Mouse (Mus musculus) kidney, postnatal 0 days (tissue): ENCODE measurements around the gene Anapc11. TPM values are rescaled to one million over a fixed set of nuclear protein-coding genes. Genes with fewer than 3 reads are reported as not detected.
A peak's percentile ranks its signal among the peaks of the same experiment; 100 is the strongest.
"Not testable (repeated sequence)": the region's sequence is repeated elsewhere in the genome, so short reads cannot be mapped to it uniquely, and the experiment has no call there.

Experiments
- ATAC-seq: fragments of 200-750 bp; cut with Nextera tagmentation; replicated peaks from 2 replicates; pipeline ENCODE4 v1.8.0; 2017; ENCODE audit warnings: low read depth, moderate number of reproducible peaks, moderate TSS enrichment, moderate library complexity; ENCODE audit not compliant: low FRiP score
- DNase-seq: peaks from one replicate; pipeline ENCODE4 v3.0.0-alpha.2; 2016; ENCODE audit warnings: low spot score
- H3K27ac ChIP-seq: fragments of 300-500 bp; sonication (generic); 2 replicates; pipeline ENCODE4 v1.5.1; 2014; ENCODE audit warnings: mild to moderate bottlenecking
- H3K27me3 ChIP-seq: fragments of 300-500 bp; sonication (generic); 2 replicates; pipeline ENCODE4 v1.6.1; 2014; ENCODE audit warnings: low read length, mixed read lengths; ENCODE audit not compliant: insufficient read depth
- H3K36me3 ChIP-seq: fragments of 300-500 bp; sonication (generic); 2 replicates; pipeline ENCODE4 v1.6.1; 2014; ENCODE audit warnings: low read length, mixed read lengths; ENCODE audit not compliant: insufficient read depth
- H3K4me1 ChIP-seq: fragments of 300-500 bp; sonication (generic); replicated peaks from 2 replicates; pipeline ENCODE4 v1.6.1; 2014; ENCODE audit warnings: antibody characterized with exemption, low read length, mixed read lengths; ENCODE audit not compliant: insufficient read depth
- H3K4me2 ChIP-seq: fragments of 300-500 bp; sonication (generic); 2 replicates; pipeline ENCODE4 v1.6.1; 2014; ENCODE audit warnings: mild to moderate bottlenecking, low read length, moderate library complexity, mixed read lengths
- H3K4me3 ChIP-seq: fragments of 300-500 bp; sonication (generic); replicated peaks from 2 replicates; pipeline ENCODE4 v1.5.1; 2014; ENCODE audit warnings: low read depth, low read length
- H3K9ac ChIP-seq: fragments of 300-500 bp; sonication (generic); 2 replicates; pipeline ENCODE4 v1.6.1; 2014; ENCODE audit warnings: low read depth, low read length
- H3K9me3 ChIP-seq: fragments of 300-500 bp; sonication (generic); replicated peaks from 2 replicates; pipeline ENCODE4 v1.6.1; 2016; ENCODE audit warnings: low read length, inconsistent platforms, mixed read lengths
- CTCF ChIP-seq: IDR thresholded peaks from 2 replicates; pipeline ENCODE4 v1.5.1; 2016; ENCODE audit warnings: antibody characterized with exemption, low read depth, mild to moderate bottlenecking, moderate library complexity
- WGBS: fragments of 180-500 bp; shearing (Covaris S2); extraction: QIAGEN DNeasy Blood & Tissue Kit; methylation state at CpG from one replicate; pipeline ENCODE4 v1.1.7; 2014; 5-methylcytosine and 5-hydroxymethylcytosine counted together
- polyA plus RNA-seq: library from polyadenylated mRNA; unstranded; fragments of >200 nt; fragmentation: Nextera tagmentation; extraction: Ambion mirVana; gene quantifications from 2 replicates; pipeline ENCODE4 v1.2.1, GENCODE M21; 2015

Anapc11 gene
- polyA plus RNA-seq, 1 experiment from 2014 or later, result 159 TPM

GRCm38 (mm10) chr11:120552736-120553135 lies 45.5 kb upstream of the Anapc11 start:
- TF ChIP-seq CTCF, result no peak
- Histone ChIP-seq H3K27me3 (no peaks in the 10 kb centered on the region), H3K4me1 (peaks cover 16% of the 10 kb centered on the region), H3K4me3 (no peak overlapping the region), H3K36me3 (no peaks in the 10 kb centered on the region), H3K27ac (no peak overlapping the region), H3K9ac (no peak overlapping the region), H3K4me2 (no peak overlapping the region), H3K9me3 (no peaks in the 10 kb centered on the region)
- ATAC-seq, result no peak
- WGBS, result 66% methylated on average over 5 of the region's 5 CpGs
- DNase-seq, result no peak

- no peak for TF ChIP-seq CTCF
- WGBS, result 74% methylated on average over 7 of the region's 7 CpGs
- Histone ChIP-seq H3K4me1 (peaks cover 6% of the 10 kb centered on the region), H3K4me2 (no peak overlapping the region), H3K27me3 (no peaks in the 10 kb centered on the region), H3K4me3 (no peak overlapping the region), H3K9me3 (no peaks in the 10 kb centered on the region), H3K27ac (no peak overlapping the region), H3K36me3 (0 out of 2 replicates have a peak, but pooled peaks cover 6% of the 10 kb centered on the region), H3K9ac (no peak overlapping the region)
- DNase-seq (no peak), ATAC-seq (no peak)
Measured at GRCm38 (mm10) chr11:120554834-120555233, 43.4 kb upstream of the Anapc11 start.

DNA sequence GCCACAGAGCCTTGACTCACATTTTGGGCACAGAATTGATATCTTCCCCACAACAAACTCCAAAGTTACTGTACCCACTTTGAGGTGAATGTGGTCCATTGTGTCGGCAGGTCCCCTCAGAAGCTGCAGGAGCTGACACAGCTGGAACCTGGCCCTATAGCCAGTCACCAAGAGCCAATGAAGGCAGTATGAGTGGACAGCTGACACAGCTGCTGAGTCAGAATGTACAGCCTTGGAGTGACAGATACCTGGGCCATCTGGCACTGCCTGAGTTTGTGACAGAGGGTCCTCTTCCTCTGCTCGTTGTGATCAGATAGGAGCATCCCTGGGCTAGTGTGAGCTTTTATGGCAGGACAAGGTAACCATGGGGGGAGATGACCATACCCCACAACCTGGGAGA lies 43.0 kb upstream of the Anapc11 start:
- Histone ChIP-seq H3K4me1 (peaks cover 2% of the 10 kb centered on the region; the same call in 1 of the 2 replicates), H3K4me3 (no peak overlapping the region), H3K9me3 (no peaks in the 10 kb centered on the region), H3K9ac (no peak overlapping the region), H3K36me3 (peaks cover 10% of the 10 kb centered on the region), H3K27me3 (no peaks in the 10 kb centered on the region), H3K27ac (no peak overlapping the region), H3K4me2 (no peak overlapping the region)
- ATAC-seq (no peak), DNase-seq (no peak)
- no peak for TF ChIP-seq CTCF
- WGBS, result 64% methylated on average over 2 of the region's 2 CpGs

- not testable (repeated sequence) for H3K4me3 ChIP-seq, ATAC-seq, H3K4me2 ChIP-seq, DNase-seq, H3K27me3 ChIP-seq, H3K27ac ChIP-seq, H3K4me1 ChIP-seq, H3K9me3 ChIP-seq, H3K9ac ChIP-seq
- peaks cover 44% of the 10 kb centered on the region for H3K36me3 ChIP-seq
- 0 out of 2 replicates have a peak, but pooled peaks have one; percentile 14 for TF ChIP-seq CTCF
- 88% methylated on average over 6 of the region's 6 CpGs for WGBS
Measured at GRCm38 (mm10) chr11:120558843-120559242, 39.4 kb upstream of the Anapc11 start.

GRCm38 (mm10) chr11:120560952-120561728 lies 37.1 kb upstream of the Anapc11 start:
- H3K36me3 ChIP-seq, result peaks cover 62% of the 10 kb centered on the region
- 96% methylated on average over 13 of the region's 13 CpGs for WGBS
- no peak overlapping the region for H3K4me2 ChIP-seq
- no peak for DNase-seq
- no peak overlapping the region for H3K27ac ChIP-seq
- TF ChIP-seq CTCF, result no peak
- H3K9ac ChIP-seq, result no peak overlapping the region
- no peak for ATAC-seq
- H3K4me1 ChIP-seq, result no peaks in the 10 kb centered on the region
- no peaks in the 10 kb centered on the region for H3K9me3 ChIP-seq
- H3K27me3 ChIP-seq, result no peaks in the 10 kb centered on the region
- H3K4me3 ChIP-seq, result no peak overlapping the region

DNA sequence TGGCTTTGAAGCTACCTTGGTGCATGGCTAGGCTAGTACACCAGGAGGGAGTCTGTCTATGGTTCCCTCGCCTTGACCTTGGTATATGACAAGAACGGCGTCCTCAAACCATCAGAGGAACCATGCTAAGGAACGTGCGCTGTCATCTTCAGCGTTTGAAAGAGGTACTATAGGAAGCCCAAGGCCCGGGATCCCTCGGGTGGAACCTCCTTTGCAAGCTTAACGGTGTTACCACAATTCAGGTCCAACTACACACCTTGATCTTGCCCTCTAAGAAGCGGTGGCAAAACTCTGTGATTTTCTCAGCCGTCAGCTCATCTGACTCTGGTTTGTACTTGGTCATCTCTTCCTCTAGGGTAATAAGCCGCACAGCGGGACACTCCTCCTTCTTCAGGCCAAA lies 35.3 kb upstream of the Anapc11 start:
- Histone ChIP-seq H3K9ac (no peak overlapping the region), H3K27ac (no peak overlapping the region), H3K36me3 (peaks cover 79% of the 10 kb centered on the region), H3K4me1 (no peaks in the 10 kb centered on the region), H3K9me3 (no peaks in the 10 kb centered on the region), H3K4me2 (no peak overlapping the region), H3K27me3 (no peaks in the 10 kb centered on the region), H3K4me3 (no peak overlapping the region)
- no peak for DNase-seq
- TF ChIP-seq CTCF, result no peak
- no peak for ATAC-seq
- 95% methylated on average over 13 of the region's 13 CpGs for WGBS
